Mouse (Mus musculus) MN1 (cell line): ENCODE measurements at regions not wholly inside any gene's neighbourhood (a gene's known extent, or its start where the extent isn't known, plus 50 kb on each side); places are given as distances from the start of the nearest gene placed in this dataset.

ENCODE experiments used
- DNase-seq: peaks from one replicate; pipeline ENCODE4 v3.0.0-alpha.2; 2016; ENCODE audit warnings: low spot score

DNA sequence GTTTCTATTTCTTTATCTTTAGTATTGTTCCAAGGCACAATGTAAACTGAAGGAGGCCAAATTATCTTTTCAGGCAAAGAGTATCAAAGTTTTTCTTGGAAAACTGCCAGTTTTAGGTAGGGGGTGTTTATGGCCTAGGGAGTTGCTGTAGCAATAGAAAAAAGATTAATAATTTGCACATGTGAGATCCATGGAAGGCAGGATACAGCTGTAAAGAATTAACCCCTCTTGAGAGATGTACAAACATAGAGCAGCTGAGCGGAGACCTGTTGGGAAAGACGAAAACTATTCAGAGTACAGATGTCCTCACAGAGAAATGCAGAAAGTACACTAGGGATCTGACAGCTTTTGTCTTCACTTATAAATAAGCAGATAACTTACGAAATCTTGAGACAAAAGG lies 176.8 kb downstream of the Fign start:
- DNase-seq: no peak

DNA sequence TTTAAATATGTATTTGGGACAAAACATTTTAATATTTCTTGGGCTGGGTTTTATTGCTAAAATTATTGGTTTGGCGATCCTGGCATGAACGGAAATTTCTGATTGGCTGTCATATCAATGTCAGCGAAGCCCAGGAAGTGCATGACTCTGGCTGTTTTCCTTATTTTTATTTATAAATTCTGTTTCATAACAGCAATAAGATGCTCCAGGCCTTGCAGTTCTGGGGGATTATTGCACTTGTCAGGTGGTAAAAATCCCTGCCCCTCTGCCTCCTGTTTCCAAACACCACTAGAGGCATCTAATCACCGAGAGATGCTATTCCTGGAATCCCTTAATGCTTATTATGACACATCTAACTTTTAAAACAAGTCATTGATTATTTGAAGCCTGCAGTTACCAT lies 177.8 kb downstream of the Fign start:
- no peak for DNase-seq

DNA sequence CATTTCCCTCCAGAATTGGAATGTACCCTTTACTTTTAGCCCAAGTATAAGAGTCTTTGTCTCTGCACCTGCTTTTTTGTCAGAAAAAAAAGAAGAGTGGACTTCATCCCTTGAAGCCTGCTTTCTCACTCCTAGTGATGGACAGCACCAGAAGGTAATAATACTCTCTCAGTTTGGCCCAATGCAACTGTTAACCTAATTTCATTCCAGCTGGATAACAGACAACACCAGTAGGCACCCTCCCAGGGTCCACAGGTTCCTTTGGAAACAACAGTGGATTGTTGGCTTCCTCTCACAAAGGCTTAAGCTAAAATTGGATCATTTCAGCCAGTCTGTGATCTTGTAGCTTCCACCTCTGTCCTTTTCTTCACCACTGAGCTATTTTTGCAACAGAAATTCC lies 197.2 kb downstream of the Fign start:
- no peak for DNase-seq

DNA sequence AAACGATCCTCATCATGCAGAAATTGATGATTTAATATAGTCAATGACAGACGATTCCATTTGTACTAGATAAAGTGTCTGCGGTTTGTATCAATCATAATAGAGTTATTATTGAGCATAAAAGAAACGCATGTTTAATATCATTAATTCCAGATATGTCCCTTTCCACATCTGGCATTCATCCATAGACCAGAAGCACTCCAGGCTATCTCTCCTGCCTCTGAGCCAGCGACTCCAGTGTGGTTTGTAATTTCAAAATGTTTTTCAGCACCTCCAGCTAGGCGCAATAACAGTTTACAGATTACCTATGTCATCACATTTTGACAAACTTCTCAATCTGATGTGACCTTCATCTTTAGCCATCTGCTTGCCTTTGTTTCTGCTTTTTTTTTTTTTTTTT lies 219.4 kb downstream of the Fign start:
- DNase-seq: no peak

DNA sequence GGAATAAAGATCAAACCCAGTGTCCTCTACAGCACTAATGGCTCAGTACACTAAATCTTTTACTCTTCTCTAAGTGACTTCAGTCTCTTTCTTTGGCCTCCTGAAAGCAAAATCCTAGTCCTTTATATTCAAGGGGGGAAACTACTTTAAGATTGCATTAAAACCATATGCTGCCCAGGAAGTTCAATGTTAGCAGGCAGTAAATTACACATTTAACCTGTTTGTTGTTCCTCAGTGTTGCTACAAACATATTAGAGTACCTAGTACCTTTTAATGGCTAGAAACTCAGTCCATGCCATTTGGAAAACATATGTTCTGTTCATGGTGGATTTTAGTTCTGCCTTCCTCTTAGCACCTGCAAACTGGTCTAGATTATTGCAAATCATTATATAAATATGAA lies 220.5 kb downstream of the Fign start:
- DNase-seq: no peak

DNA sequence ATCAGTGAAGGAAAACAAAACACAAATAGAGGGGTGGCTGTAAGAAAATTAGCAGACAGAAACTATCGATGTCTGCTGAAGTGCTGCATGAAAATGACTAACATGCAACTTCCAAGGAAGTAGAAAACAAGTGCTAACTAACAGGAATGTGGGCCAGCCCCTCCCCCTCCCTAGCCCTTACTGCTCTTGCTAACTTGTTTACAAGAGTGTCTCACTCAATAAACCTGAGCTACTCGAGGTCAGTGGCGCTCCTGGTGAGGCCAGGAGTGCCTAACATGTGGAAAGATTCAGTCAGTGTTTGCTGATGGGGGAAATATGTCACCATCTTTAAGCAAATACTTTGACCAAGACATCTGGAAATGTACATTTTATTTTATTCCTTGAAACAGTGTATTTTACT lies 221.5 kb downstream of the Fign start:
- no peak for DNase-seq

DNA sequence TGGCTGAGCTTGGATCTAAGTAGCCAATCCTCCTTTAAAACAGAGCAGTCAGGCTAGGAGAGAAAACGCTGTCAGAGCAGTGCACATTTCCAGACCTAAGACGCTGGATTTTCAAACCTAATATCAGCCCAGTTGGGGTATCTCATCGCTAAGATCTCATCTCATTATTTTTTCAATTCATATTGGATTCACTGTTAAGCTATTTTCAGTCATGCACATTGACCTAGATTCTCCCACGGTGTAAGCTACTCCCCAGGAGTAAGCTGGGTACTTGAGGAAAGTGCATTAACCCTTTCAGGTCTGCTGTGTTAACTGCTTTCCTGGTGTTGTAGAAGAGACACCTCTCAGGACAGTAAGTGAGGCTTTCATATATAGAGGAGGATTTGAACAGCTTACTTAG lies 222.7 kb downstream of the Fign start:
- DNase-seq: no peak

DNA sequence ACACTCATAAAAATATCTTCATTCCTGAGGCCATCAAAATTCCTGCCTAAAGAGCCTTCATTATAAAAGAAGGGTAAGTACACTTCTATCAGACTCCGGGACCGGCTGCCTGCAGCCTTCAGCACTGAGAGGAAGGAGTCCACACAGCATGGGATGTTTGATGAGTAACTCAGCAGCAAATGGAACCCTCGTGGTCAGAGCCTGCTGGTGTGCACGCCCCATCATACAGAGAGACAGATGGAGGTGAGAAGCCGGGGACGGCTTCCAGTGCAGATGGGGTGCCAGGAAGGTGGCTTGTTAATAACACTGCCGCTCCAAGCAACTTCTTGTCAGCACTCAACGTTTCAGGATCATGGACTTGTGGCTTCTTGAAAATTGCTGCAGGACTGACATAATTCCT lies 231.3 kb downstream of the Fign start:
- DNase-seq: no peak

DNA sequence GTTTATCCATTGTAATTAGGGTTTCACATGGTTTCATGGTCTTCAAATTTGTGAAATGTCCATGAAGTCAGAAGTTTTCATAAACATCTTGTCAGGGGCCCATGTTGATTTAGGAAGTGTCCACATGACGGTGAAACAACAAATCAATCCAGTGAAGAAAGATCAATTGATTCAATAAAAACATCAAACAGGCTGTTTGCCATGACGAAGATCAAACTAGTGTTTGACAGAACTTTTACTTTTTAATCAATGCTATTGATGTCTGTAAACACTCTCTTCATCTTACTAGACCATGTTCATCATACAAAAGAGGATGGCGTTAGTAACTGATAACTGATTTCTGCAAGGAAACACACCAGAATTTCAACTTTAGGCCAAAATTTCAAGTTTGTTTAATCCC lies 236.0 kb downstream of the Fign start:
- no peak for DNase-seq

DNA sequence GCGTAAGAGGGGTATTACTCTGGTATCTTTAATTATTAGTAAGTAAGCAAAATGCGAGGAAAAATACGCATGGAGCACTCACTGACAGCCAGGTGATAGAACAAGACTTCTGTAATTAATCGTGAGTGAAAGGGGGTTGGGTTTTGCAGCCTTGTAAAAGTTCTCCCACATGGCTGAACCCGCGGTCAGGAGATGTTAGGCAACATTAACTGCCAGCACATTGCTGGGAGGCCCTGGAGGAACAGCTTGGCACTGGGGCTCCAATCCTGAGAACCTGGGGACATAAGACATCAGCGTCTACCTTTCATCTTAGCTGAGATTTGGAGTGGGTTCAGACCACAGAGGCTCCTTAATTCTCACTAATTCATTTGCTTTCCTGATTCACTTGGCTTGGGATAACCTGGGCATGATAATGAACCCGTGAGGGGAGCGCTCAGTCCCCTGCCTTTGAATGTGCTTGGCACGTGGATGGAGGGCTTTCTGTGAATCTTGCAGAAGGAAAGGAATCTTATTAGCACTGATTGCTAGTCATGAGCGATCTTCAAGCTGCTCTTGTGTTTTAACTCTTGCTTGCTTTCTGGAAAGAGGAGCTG lies 241.3 kb downstream of the Fign start:
- no peak for DNase-seq

DNA sequence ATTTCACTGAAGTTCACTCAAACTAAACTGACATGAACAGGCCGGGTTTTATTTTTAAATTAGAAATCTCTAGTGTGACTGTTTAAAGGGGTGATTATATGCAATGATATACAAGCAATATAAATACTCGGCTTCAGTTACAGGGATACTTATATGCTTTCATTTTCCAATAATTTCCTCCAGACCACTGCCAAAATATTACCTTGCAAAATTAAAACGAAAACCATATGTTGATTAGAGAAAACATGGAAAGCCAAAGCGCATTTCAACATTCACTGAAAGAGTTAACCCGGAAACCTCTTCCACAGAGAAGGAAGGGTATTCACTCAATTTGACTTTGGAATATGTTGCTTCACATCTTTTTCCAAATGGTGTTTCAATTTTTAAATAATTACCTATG lies 242.4 kb downstream of the Fign start:
- DNase-seq: no peak

DNA sequence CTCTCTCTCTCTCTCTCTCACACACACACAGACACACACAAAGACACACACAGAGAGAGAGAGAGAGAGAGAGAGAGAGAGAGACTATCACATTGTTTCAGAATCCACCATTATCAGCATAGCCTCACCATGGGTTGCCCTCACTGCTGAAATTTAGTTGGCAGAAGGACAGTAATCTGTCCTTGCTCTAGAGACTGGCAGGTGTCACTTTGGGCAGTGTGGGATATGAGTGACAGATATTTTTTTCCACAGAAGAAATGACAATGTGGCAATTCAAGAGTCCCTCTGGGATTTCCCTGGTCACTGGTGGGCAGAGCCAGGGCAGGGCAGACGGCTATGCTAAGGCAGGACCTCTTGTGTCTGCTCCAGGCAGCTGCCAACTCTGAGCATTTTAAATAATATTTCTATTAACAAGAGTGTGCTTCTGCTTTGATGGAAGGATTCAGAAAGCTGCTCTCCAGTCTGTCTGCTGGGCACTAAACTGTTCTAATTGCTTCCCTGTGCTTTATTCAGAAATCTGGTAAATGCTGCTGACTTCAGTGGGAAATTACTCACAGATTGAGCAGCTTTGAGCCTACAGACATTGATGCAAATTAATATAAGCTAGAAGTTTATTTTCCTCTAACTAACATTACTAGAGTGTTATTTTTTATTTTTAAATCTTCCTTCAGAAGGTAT lies 243.5 kb downstream of the Fign start:
- no peak for DNase-seq

DNA sequence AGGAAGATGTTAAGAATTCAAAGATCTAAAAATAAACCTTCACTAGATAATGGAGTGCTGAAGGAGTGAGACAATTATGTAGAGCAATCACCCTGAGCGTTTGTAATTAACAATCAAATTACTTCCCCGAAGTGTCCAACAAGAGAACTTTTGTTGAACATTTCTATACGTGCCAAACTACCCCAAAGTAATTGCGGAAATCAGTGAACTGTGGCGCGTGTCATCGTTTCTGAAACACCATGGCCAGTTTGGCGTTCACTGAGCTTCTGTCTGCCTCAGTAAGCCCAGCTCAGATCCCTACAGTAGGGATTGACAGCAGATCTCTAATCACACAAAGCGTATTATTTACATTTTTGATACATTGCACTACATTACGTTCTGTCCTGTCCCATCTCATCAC lies 244.6 kb downstream of the Fign start:
- DNase-seq: no peak

DNA sequence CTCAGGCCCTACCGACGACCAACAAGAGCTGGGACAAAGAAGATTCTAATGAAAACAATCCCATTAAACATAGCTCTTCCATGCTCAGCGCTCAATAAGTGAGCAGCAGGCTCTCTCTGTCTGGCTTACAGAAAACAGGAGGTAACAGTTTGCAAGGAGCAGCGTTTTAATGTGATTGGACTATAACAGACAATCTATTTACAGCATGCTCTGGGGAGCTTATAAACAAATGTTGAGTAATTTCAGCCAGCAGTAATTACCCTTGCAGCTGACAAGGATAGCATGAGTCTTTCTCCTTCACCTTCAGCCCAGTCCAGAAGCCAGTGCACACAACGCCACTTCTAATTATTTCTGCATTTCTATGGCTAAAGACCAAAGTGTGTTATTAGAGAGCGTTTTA lies 245.6 kb downstream of the Fign start:
- DNase-seq: peak; percentile 64

DNA sequence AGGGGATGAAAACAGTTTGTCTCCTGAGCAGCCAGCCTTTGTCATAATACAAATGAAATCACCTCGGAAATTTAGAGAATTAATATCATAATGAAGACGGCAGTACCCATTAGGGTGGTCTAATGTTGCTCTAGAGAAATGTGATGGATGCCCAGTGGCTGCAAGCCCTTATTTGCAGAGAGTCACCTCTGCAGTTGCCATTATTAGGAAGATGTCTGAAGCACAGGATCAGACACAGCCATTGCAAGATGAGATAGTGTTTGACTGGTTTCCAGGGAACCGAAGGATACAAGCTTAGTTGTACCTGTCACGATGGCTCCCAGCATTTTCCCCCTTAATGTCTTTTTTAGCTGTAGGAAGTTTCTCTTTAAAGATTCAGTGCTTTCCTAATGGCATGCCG lies 247.8 kb downstream of the Fign start:
- DNase-seq: no peak

DNA sequence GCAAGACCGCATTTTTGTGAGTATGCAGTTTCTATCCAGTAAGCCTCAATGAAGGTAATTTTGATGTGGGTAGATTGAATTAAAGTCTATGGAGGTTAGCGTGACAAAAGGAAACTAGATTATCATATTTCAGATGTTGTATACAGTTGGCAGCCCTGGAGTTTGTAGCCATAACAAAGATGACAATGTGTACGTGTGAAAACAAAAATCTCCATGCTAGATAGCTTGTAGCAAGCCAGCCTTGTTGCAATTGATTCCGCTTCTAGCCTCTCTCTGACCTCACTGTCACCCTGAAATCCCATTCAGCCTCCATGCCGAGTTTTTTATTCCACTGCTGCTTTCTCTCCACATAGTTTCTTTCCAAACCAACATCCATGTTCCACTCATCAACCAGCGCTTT lies 248.4 kb downstream of the Fign start:
- no peak for DNase-seq

DNA sequence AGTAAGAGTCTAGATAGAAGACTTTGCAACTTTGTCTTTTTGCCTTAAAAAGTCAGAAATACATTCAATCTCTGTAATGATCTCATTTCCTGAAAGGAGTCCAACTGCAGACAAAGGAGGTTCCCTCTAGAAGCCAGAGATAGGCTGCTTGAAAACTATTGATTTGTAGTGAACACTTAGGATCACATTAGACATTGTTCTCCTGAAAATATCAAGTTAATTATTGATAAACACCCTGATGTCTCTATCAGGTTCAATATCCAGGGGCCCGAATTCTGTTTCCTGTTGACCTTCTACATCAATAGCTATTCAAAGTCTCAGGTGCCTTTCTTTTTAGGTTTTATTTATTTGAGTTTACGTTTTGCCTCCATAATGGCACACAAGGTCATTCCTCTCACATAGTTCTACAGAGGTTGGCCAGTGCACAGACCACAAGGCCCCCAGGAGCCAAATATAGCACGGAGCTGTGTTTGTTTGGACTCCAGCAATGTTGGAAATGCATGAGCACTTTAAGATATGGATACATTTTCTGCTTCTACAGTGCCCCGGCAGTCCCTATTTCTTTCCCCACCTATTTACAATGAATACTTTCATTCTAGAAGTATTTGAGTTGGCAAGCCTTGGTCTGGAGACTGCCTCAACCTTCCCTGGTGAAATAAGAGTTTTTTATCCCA lies 265.7 kb downstream of the Fign start:
- no peak for DNase-seq

DNA sequence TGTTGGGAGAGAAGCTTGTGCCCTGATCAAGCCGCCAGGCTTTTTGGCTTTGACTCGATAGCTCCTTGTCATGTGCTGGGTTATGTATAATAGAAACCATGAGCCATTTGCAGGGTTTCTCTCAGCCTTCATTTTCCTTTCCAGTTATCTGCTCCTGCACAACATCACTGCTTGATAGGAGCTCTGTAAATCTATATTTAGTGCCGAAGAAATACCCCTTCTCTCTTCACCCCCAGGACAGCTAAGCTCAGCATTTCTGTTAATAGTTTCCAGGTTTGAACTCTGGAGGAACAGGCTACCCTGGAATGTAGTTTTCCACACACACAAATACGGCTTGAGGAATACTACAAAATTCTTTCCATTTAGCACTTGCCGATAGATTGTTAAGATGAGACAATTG lies 267.4 kb downstream of the Fign start:
- DNase-seq: no peak

DNA sequence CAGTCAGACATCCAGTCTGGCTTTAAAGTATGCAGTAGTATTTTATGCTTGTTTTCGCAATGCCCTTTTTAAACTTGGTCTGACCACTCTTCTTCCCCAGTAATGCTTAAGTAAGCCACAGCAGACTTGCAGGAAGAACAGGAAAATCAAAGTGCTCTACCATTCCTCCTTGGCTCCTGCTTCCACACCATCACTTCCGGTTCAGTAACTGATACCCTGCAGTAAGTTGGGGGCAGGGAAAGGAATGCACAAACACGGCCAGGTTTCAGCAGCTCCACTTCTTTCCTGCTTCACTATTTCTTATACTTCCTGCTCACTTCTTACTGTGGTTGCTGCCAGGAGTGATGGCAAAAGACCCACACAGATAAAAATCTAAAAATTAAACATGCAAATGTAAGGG lies 269.2 kb downstream of the Fign start:
- DNase-seq: no peak

DNA sequence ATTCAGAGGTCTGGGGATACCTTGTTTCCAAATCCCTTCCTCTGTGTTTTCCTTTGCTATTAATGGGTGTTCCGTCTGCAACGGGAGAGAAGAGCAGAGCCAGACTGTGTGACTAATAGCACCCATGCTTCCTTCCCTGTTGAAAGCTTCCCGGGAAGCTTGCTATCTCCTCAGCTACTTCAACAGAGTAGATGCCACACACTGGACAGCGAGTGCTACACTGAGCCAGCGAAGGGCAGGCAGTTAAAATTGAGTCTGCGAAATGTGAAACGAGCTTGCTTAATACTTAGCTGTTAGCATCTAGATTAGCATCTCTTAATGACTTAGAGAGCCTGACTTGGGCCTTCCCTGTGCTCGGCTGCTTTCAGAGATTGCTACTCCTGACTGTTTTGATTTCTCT lies 278.4 kb downstream of the Fign start:
- peak; percentile 71 for DNase-seq
